Mouse (Mus musculus): Measurements from ENCODE around the gene Cmc2.

The Cmc2 gene

GRCm38 (mm10) chr8:116935506-116935905, 14.3 kb upstream of the Cmc2 start:
- no peak for TF ChIP-seq GATA4 (IDR thresholded peaks at IDR 0.05; ENCODE audit: insufficient replicate concordance, low read length)

GRCm38 (mm10) chr8:116934976-116935375, 13.7 kb upstream of the Cmc2 start:
- TF ChIP-seq GATA4 (IDR thresholded peaks at IDR 0.05; ENCODE audit: insufficient replicate concordance, low read length), result no peak

DNA sequence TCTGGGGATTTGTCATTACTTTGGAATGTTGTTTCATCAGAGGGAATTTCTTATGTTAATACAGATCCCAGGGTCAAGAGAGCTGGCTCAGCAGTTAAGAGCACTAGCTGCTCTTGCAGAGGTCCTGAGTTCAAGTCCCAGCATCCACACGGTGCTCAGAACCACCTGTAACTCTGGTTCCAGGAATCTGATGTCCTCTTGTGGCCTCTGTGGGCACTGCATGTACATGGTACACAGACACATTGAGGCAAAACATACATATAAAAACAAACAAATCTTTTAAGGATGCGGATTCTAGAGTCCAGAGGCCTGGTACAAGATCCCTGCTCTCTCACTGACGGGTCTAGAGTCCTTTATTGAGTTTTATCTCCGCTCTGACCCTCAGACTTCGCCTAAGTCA, 7.3 kb upstream of the Cmc2 start:
- no peak for TF ChIP-seq GATA4 (IDR thresholded peaks at IDR 0.05; ENCODE audit: insufficient replicate concordance, low read length)

- no peak for TF ChIP-seq GATA4 (IDR thresholded peaks at IDR 0.05; ENCODE audit: insufficient replicate concordance, low read length)
Measured at GRCm38 (mm10) chr8:116927880-116928279, 6.6 kb upstream of the Cmc2 start.

- TF ChIP-seq GATA4 (IDR thresholded peaks at IDR 0.05; ENCODE audit: insufficient replicate concordance, low read length), result no peak
Measured at GRCm38 (mm10) chr8:116923526-116923925, 2.3 kb upstream of the Cmc2 start.

DNA sequence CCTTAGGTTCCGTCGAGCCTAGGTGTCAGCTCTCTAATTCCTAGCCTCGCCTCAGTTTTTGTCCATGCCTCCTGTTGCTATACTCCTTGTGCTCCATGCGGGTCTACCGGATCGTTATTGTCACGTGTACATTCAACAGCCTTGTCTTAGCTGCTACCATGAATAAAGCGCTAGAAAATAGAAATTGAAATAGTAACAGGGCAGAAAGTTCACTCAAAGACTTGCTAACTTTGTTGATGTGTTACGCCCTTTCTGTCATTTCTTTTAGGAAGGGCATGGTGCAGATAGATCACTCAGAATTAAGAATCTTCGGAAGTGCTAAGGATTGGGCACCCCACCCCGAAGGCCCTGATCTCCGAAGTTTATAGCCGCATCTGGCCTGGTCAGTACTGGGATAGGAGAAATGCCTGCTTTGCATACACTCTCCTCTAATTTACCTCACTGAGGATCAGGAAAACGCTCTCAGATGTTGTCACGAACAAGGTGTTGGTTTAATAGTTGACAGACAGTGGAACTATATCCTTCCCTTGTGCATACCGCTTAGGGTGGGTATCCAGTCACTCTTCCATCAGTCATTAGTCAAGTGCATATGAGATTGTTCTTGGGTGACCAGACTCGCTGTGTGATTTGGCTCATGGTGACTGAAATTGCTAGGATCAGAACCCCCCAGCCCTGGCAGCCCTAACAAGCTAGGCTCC, 954 bp upstream of the Cmc2 start:
- no peak for TF ChIP-seq GATA4 (IDR thresholded peaks at IDR 0.05; ENCODE audit: insufficient replicate concordance, low read length)

DNA sequence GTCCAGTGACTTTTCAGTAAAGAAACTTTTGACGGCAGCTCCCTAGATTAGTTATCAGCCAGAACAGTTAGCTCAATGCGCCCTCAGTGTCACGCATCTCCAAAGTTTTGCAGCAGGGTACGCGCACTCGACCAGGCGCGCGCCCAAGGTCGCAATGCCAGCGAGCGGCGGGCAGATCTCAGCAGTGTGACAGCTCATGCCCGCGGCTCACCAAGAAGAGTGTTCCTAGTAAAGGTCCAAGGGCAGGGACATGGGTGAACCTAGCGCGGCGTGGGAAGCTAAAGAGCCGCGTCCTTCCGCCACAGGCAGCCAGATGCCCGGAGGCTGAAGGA, 284 bp downstream of the Cmc2 start:
- no peak for TF ChIP-seq GATA4 (IDR thresholded peaks at IDR 0.05; ENCODE audit: insufficient replicate concordance, low read length)

- TF ChIP-seq GATA4 (IDR thresholded peaks at IDR 0.05; ENCODE audit: insufficient replicate concordance, low read length), result no peak
Measured at GRCm38 (mm10) chr8:116905836-116906235, 15.4 kb downstream of the Cmc2 start.

GRCm38 (mm10) chr8:116905252-116905651, 16.0 kb downstream of the Cmc2 start:
- no peak for TF ChIP-seq GATA4 (IDR thresholded peaks at IDR 0.05; ENCODE audit: insufficient replicate concordance, low read length)

- TF ChIP-seq GATA4 (IDR thresholded peaks at IDR 0.05; ENCODE audit: insufficient replicate concordance, low read length), result no peak
Measured at GRCm38 (mm10) chr8:116904736-116905135, 16.5 kb downstream of the Cmc2 start.

DNA sequence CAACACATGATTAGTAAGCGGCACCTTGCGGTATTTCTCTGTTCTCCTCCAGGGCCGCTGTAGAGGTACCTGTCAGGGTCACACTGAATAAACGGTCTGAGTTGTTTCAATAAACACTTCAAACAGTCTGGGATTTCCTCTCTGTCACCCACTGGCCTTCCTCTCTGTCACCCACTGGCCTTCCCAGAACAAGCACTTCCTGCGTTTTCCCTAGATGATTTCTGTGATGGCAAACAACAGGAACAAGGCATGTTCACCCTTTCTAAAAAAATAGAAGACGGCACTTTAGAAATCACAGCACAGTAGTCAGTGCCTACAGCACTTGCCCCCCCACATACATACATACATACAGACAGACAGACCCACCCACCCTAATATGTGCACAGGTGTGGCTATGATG, 25.7 kb downstream of the Cmc2 start:
- no peak for TF ChIP-seq GATA4 (IDR thresholded peaks at IDR 0.05; ENCODE audit: insufficient replicate concordance, low read length)

DNA sequence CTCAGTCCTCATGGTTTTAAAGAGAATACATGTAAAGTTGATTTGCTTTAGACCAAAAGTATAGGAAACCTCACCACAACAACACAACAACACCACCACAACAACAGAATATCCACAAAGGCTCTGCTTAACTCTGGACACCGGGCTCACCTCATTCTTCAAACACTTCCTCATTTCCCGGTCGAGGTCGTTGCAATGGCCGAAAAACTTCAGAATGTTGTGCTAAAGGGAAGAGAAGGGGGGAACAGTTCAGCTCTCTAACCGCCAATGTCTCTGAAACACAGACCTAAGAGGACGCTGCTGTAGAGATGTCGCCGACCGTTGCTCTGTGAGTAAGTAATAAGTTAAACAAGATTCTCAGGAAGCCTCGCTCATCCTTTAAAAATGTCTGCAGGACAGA, 27.3 kb downstream of the Cmc2 start:
- no peak for TF ChIP-seq GATA4 (IDR thresholded peaks at IDR 0.05; ENCODE audit: insufficient replicate concordance, low read length)

DNA sequence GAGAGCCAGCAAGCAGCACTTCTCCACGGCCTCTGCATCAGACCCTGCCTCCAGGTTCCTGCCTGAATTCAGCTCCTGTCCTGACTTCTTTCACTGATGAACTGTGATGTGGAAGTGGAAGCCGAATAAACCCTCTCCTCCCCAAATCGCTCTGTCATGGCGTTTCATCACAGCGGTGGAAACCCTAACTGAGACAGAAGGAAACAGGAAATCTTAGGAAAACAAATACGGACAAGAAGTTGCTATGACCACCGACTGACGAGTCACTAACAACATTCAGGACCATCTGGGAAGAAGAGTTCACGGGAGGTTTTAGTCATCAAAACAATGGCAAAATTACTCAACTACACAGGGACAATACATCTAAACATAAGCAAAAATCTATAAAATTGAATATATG, 28.6 kb downstream of the Cmc2 start:
- no peak for TF ChIP-seq GATA4 (IDR thresholded peaks at IDR 0.05; ENCODE audit: insufficient replicate concordance, low read length)

- TF ChIP-seq GATA4 (IDR thresholded peaks at IDR 0.05; ENCODE audit: insufficient replicate concordance, low read length), result no peak
Measured at GRCm38 (mm10) chr8:116892130-116892529, 29.1 kb downstream of the Cmc2 start.

- no peak for TF ChIP-seq GATA4 (IDR thresholded peaks at IDR 0.05; ENCODE audit: insufficient replicate concordance, low read length)
Measured at GRCm38 (mm10) chr8:116891446-116891845, 29.8 kb downstream of the Cmc2 start.

- no peak for TF ChIP-seq GATA4 (IDR thresholded peaks at IDR 0.05; ENCODE audit: insufficient replicate concordance, low read length)
Measured at GRCm38 (mm10) chr8:116887813-116888212, 33.4 kb downstream of the Cmc2 start.

DNA sequence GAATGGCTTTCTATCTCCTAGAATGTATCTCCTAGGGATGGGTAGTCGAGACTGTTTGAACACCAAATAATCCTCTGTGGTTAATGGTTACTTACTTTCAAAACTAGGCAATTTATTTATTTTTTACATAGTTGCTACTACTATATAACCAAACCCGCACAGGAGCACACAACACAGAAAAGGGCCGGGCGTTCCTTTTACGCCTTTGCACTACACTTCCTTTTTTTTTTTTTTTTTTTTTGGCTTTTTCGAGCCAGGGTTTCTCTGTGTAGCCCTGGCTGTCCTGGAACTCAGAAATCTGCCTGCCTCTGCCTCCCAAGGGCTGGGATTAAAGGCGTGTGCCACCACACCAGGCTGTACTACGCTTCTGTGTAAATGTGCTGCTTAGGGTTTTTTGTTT, 39.9 kb downstream of the Cmc2 start:
- TF ChIP-seq GATA4 (IDR thresholded peaks at IDR 0.05; ENCODE audit: insufficient replicate concordance, low read length), result no peak

Measured in liver, adult (tissue).